Mouse (Mus musculus) lung, postnatal 0 days (tissue): ENCODE data around the gene Magel2.

Experiments
- CTCF ChIP-seq: IDR thresholded peaks from 2 replicates; pipeline ENCODE4 v1.5.1; 2016; ENCODE audit warnings: antibody characterized with exemption, mild to moderate bottlenecking
- EP300 ChIP-seq: IDR thresholded peaks from 2 replicates; pipeline ENCODE4 v1.6.1; 2016; ENCODE audit warnings: antibody characterized with exemption, mild to moderate bottlenecking, control low read depth

GRCm38 (mm10) chr7:62376510-62377304 is at the start of gene Magel2:
- TF ChIP-seq CTCF (no peak), EP300 (no peak)
